Mouse (Mus musculus): ENCODE measurements around the gene Ino80e. TPM values are rescaled to one million over a fixed set of nuclear protein-coding genes. Genes with fewer than 3 reads are reported as not detected.
A peak's percentile ranks its signal among the peaks of the same experiment; 100 is the strongest.
"Not testable (repeated sequence)": the region's sequence is repeated elsewhere in the genome, so short reads cannot be mapped to it uniquely, and the experiment has no call there.

Gene Ino80e
- 10 to 100 TPM; 51.5 to 56.4 TPM for total RNA-seq (2021)

DNA sequence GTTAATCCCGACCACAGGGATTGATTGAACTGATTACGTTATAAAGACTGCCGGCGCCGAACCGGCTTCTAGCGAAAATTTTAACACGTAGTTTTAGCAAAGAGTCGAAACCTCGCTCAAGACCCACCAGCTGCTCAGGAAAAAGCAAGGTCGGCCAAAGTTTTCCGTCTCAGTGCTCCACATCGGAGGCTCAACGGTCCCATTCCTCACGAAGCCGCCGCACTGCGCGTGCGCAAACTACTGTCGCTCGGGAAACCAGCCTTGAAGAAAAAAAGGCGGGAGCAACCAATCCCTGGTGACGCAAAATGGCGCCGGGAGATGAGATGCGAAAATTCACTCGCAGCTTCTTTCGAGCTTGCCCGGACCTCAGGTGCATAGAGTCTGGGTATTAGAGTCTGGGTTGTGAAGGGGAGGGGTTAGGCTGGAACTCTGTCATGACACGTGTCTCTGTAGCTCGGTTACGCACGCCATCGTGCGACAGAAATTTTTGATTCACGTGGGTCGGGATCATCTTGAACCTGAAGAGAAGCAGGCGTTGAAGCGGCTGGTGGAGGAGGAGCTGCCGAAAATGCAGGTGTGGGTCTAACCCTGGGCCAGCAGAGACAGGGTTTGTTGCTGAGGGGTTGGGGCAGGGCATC lies at the start of gene Ino80e:
TSS of gene Ino80e (minus strand) at position 231 of the 638 bp plus-strand sequence.
- intact Hi-C loops (cut with DNase I): no loop called here
- peak; percentile 94 to 96 for DNase-seq (ENCODE audit: extremely low spot score in 1 of 2, low spot score in 2 of 2)

DNA sequence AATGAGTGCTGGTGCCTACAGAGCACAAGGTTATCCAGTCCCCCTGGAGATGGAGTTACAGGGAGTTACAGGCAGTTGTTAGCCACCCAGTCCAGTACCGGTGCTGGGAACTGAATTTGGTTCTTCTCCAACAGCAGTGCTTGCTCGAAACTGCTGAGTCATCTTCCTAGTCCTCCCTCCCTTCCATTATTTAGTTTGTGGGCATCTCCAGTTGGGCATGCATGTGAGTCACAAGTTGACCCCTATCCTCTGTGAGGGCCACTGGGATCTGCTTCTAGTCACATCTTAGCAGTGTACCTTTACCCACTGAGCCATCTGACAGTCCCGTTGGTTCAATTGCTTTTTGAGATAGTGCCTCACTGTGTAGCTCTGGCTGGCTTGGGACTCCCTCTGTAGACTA lies 43.4 kb upstream of the Ino80e start:
- DNase-seq (ENCODE audit: extremely low spot score in 1 of 2, low spot score in 2 of 2): no peak
- intact Hi-C loops (cut with DNase I): no loop called here

GRCm38 (mm10) chr7:126899781-126900180 lies 37.6 kb upstream of the Ino80e start:
- intact Hi-C loops (cut with DNase I); DNase-seq (ENCODE audit: extremely low spot score in 1 of 2, low spot score in 2 of 2): not testable (repeated sequence)

- intact Hi-C loops (cut with DNase I): loop anchor here (1.0 kb wide), 1 partner anchor 30 kb away; the partner anchor contains the start of gene Kctd13
- DNase-seq (ENCODE audit: extremely low spot score in 1 of 2, low spot score in 2 of 2): peak; percentile 92 to 98
These were observed 36.2 kb upstream of the Ino80e start for GRCm38 (mm10) chr7:126898102-126898990.

- intact Hi-C loops (cut with DNase I): loop anchor here (1.0 kb wide), 1 partner anchor 31 kb away; the partner anchor contains the start of gene Kctd13
- DNase-seq (ENCODE audit: extremely low spot score in 1 of 2, low spot score in 2 of 2): no peak
These were observed 35.4 kb upstream of the Ino80e start for GRCm38 (mm10) chr7:126897390-126898101.

GRCm38 (mm10) chr7:126896912-126897311 lies 34.7 kb upstream of the Ino80e start:
- intact Hi-C loops (cut with DNase I): no loop called here

GRCm38 (mm10) chr7:126888852-126889251 lies 26.7 kb upstream of the Ino80e start:
- intact Hi-C loops (cut with DNase I): no loop called here
- no peak for DNase-seq (ENCODE audit: extremely low spot score in 1 of 2, low spot score in 2 of 2)

More at GRCm38 (mm10) chr7:126896912-126897311, 34.7 kb upstream of the Ino80e start:
- no peak for DNase-seq (ENCODE audit: extremely low spot score in 1 of 2, low spot score in 2 of 2)

DNA sequence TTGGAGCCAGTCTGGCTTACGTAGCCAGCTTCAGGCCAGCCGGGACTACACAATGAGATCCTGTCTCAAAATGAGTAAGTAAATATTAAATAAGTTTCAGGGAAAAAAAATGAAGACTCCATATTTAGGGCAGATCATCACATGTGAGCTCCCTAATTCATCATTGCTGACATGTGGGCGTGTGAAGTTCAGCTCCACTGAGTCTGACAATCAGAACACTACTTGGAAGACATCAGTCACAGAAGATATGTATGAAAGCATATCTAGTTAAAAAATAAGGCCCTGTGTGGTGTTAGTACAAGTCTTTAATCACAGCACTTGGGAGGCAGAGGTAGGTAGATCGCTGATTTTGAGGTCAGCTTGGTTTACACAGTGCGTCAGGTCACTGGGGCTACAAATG lies 25.1 kb upstream of the Ino80e start:
- DNase-seq (ENCODE audit: extremely low spot score in 1 of 2, low spot score in 2 of 2): no peak
- intact Hi-C loops (cut with DNase I): no loop called here

DNA sequence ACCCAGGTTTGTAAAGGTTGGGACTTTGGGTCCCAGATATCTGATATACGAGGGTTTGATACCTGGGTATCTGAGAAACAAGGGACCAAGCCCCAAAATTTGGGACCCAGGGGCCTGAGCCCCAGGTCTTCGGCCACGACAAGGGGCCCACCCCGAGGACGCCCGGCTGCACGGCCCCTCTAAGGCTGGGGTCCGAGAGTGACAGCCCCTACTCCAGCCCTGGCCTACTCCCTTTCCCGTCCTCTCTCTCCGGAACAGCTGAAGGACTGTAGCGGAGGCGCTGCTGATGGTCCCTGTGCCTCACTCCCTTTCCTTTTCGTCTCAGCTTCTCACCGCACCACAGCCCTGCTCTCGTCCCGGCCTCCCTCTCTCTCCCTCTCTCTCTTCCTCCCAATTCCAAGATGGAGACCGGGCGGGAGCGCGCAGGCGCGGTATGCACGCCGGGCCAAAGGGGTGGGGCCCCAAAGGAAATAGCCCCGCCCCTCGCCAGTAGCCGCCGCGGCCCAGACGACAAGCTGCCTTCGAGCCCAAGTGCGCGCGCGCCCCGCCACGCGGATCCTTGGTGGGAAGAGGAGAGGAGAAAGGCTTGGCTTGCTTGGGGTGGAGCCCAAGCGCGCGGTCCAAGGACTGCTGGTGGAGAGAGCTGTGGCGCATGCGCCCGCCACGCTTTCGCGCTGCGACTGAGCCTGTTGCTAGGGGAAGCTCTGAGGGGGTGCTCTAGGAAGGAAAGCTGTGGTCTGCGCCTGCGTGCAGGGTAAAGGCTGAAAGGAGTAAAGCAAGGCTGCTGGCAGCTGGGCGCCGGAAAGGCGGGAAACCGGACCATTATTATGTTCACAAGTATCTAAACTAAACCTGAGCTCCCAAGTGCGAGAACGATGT lies 22.3 kb upstream of the Ino80e start, which contains the start of gene Taok2:
TSS of gene Taok2 (minus strand) at position 418 of the 879 bp plus-strand sequence.
- peak; percentile 97 to 99 for DNase-seq (ENCODE audit: extremely low spot score in 1 of 2, low spot score in 2 of 2)
- intact Hi-C loops (cut with DNase I): no loop called here

- intact Hi-C loops (cut with DNase I): no loop called here
- no peak for DNase-seq (ENCODE audit: extremely low spot score in 1 of 2, low spot score in 2 of 2)
These were observed 21.6 kb upstream of the Ino80e start for GRCm38 (mm10) chr7:126883731-126884181.

DNA sequence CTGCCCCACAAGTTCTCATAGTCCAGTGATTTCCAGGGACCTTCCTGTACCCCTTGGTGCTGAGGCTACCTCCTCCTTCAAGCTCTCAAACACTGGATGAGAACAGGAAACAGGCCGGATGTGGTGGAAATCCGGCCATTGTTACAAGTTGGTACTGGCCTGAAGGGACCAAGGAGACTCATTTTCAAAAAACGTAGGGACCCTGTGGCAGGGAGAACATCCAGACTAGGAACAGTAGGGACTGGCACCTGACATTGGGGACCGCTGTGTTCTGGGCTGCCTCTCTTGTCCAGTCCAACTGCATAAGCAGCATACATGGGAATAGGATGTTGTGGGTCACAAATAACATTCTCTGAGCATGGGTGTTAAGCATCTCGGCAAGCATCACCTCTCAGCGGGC lies 18.9 kb upstream of the Ino80e start:
- no peak for DNase-seq (ENCODE audit: extremely low spot score in 1 of 2, low spot score in 2 of 2)
- intact Hi-C loops (cut with DNase I): no loop called here

GRCm38 (mm10) chr7:126877239-126877638 lies 15.1 kb upstream of the Ino80e start:
- intact Hi-C loops (cut with DNase I): loop anchor here (5.0 kb wide), 1 partner anchor 85 kb away; no protein-coding TSS in a partner anchor
- DNase-seq (ENCODE audit: extremely low spot score in 1 of 2, low spot score in 2 of 2): no peak

DNA sequence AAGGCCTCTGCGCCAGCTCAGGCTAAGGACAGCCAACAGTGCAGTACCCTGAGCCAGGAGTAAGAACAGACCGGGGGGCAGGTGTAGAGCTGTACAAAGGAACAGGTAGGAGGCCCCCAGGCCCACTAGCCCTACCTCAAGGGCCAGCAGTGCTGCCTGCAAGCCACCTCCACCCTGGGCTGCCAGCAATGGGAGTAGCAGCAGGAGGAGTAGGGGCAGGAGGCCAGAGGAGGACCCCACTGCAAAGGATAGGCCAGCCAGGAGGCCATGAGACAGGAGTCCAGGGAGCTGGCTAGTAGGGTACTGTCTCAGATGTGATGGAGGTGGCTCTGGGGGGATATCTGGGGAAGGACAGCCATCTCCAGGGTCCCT lies 8.3 kb upstream of the Ino80e start:
- DNase-seq (ENCODE audit: extremely low spot score in 1 of 2, low spot score in 2 of 2): peak in 1 of 2 experiments; percentile 16
- intact Hi-C loops (cut with DNase I): no loop called here

DNA sequence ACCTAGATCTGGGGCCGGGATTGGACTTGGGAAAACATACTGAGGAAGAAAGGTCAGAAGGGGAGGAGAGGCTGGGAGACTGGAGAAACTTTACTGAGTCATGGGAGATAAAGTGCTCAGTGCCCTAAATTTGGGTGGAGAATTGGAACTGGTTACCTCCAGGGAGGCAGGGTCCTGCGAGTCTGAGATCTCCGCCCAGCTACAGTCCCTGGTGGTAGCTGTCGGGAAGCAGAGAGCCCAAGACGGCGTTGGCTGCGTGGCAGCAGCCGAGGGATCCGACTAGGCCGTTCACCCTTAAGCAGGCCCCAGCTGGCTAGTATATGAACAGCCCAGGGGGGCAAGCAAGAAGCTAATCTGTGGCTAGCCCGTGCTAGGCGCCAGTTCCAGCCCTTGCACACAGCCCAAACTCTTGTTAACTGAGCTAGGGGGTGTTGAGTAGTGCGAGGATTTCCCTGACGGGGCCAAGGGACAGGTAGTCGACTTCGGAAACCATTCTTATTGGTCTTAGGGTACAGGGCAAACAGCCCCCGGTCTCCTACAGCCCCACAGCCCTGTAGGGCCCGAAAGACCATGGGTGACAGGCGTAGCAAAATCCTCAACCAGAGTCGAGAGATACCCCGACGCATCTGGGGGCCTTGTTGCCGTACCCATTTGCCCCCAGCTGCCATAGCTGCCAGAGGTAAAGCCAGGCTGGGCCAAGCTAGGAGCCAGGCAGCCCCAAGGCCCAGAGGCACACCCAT lies 7.8 kb upstream of the Ino80e start:
- intact Hi-C loops (cut with DNase I): no loop called here
- no peak for DNase-seq (ENCODE audit: extremely low spot score in 1 of 2, low spot score in 2 of 2)

DNA sequence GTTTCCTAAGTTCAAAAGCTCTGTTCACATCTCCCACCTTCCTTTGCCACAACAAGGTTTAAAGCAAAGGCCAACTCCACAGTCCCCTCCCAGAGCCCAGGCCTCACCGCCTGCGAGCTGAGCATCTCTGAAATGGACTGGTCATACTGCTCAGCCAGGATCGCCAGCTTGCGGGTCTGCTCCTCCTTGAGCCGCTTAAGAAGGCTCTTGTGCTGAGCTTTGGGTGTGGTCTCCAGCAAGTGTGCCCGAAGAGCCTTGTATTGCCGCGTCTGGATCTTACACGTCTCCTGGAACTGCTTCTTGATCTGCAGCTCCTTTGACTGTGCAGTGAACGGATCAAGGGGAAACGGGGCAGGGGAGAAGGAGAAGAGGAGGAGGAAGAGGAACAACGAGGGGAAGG lies 5.8 kb upstream of the Ino80e start:
- DNase-seq (ENCODE audit: extremely low spot score in 1 of 2, low spot score in 2 of 2): no peak
- intact Hi-C loops (cut with DNase I): no loop called here

DNA sequence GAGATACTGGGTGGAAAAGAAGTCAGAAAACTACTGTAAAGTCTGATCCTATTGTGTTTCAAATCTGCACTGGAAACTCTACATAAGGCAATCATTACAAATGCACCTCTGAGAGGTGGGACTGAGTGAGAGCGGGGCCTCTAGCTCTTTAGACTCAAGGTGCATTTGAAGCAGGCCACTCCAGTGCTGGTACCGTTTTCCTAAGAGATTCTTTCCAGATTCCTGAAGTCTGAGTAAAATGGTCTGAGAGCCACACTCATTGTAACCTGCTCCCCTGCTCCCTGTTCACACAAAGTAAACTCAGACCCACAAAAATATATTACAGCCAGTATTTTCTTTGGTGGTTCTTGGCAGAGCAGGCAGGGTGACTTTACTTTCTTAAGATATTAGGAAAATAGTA lies 5.4 kb upstream of the Ino80e start:
- intact Hi-C loops (cut with DNase I): no loop called here
- DNase-seq (ENCODE audit: extremely low spot score in 1 of 2, low spot score in 2 of 2): no peak

DNA sequence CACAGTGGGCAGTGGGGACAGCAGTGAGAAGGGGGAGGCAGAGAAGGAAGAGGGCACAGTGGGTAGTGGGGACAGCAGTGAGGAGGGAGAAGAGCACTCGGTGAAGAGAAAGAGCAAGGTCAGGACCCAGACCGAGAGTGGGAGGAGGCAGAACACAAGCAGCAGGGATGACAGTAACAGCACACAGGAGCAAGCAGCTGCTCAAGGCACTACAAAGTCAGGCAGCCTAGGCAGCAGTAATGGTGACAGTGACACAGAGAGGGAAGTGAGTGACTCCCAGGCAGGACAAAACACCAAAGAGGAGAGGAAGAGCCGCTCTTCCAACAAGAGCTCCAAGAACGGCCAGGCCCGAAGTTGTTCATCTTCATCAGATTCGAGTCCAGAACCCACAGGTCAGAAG lies 1.6 kb upstream of the Ino80e start:
- no peak for DNase-seq (ENCODE audit: extremely low spot score in 1 of 2, low spot score in 2 of 2)
- intact Hi-C loops (cut with DNase I): no loop called here
